Mouse (Mus musculus) MEL (cell line): Measurements from ENCODE around the gene 9630041A04Rik. TPM values are rescaled to one million over a fixed set of nuclear protein-coding genes. Genes with fewer than 3 reads are reported as not detected.

Experiments
- DNase-seq: peaks from one replicate; pipeline ENCODE4 v3.0.0; 2011; ENCODE audit warnings: low read depth, low spot score
- H3K27ac ChIP-seq: 2 replicates; pipeline ENCODE4 v1.5.1; 2012; ENCODE audit warnings: low read depth, mild to moderate bottlenecking, control low read depth, low read length, moderate library complexity; ENCODE audit not compliant: control insufficient read depth
- H3K27me3 ChIP-seq, 2 experiments: fragments of 150-350 bp in 1 of 2; sonication (generic) in 1 of 2; 2 replicates each; pipeline ENCODE4 v1.6.1; 2012; ENCODE audit warnings: low read length in 2 of 2, mild to moderate bottlenecking in 2 of 2, improper control_type of control experiment in 1 of 2, moderate library complexity in 1 of 2; ENCODE audit not compliant: insufficient read depth in 2 of 2, control insufficient read depth in 1 of 2
- H3K36me3 ChIP-seq, 2 experiments: 2 replicates each; pipeline ENCODE4 v1.6.1; 2012 to 2014; ENCODE audit warnings: low read length in 2 of 2, improper control_type of control experiment in 1 of 2, inconsistent platforms in 1 of 2, mild to moderate bottlenecking in 1 of 2; ENCODE audit not compliant: insufficient read depth in 2 of 2, control insufficient read depth in 1 of 2
- H3K4me1 ChIP-seq, 2 experiments: fragments of 150-350 bp in 1 of 2; sonication (generic) in 1 of 2; 2 replicates each; pipeline ENCODE4 v1.6.1; 2012; ENCODE audit warnings: low read length in 2 of 2, improper control_type of control experiment in 1 of 2, mild to moderate bottlenecking in 1 of 2; ENCODE audit not compliant: insufficient read depth in 2 of 2, control insufficient read depth in 1 of 2
- H3K4me3 ChIP-seq, 2 experiments: fragments of 150-350 bp in 1 of 2; sonication (generic) in 1 of 2; 2 replicates each; pipeline ENCODE4 v1.5.1; 2012; ENCODE audit warnings: low read depth in 2 of 2, low read length in 2 of 2, mild to moderate bottlenecking in 2 of 2, moderate library complexity in 2 of 2, control low read depth in 1 of 2, improper control_type of control experiment in 1 of 2; ENCODE audit not compliant: control insufficient read depth in 1 of 2, insufficient read depth in 1 of 2
- H3K79me2 ChIP-seq: 2 replicates; pipeline ENCODE4 v1.6.1; 2012; ENCODE audit warnings: mild to moderate bottlenecking, low read length, moderate library complexity; ENCODE audit not compliant: control insufficient read depth, poor library complexity, insufficient read depth
- H3K9ac ChIP-seq: 2 replicates; pipeline ENCODE4 v1.6.1; 2012; ENCODE audit warnings: low read depth, mild to moderate bottlenecking, control low read depth, low read length, moderate library complexity; ENCODE audit not compliant: control insufficient read depth, poor library complexity, severe bottlenecking
- H3K9me3 ChIP-seq: fragments of 150-350 bp; sonication (generic); replicated peaks from 2 replicates; pipeline ENCODE4 v1.6.1; 2012; ENCODE audit warnings: mild to moderate bottlenecking, low read length, improper control_type of control experiment, moderate library complexity; ENCODE audit not compliant: insufficient read depth
- BHLHE40 ChIP-seq: IDR thresholded peaks from 2 replicates; pipeline ENCODE4 v1.6.1; 2012; ENCODE audit warnings: low read depth, mild to moderate bottlenecking, inconsistent platforms, low read length, improper control_type of control experiment, borderline replicate concordance
- CHD2 ChIP-seq: IDR thresholded peaks from 2 replicates; pipeline ENCODE4 v1.6.1; 2011; ENCODE audit warnings: low read length, improper control_type of control experiment
- CTCF ChIP-seq, 3 experiments: IDR thresholded peaks in 2 of 3; conservative IDR thresholded peaks in 1 of 3; 2 replicates each; pipeline ENCODE4 v1.5.1; 2011 to 2012; ENCODE audit warnings: low read length in 3 of 3, low read depth in 2 of 3, mild to moderate bottlenecking in 2 of 3, improper control_type of control experiment in 1 of 3, inconsistent platforms in 1 of 3, mixed read lengths in 1 of 3, moderate library complexity in 1 of 3; ENCODE audit not compliant: control insufficient read depth in 1 of 3, insufficient read depth in 1 of 3, poor library complexity in 1 of 3, severe bottlenecking in 1 of 3
- ELF1 ChIP-seq: IDR thresholded peaks from 2 replicates; pipeline ENCODE4 v1.6.1; 2014; ENCODE audit warnings: low read depth, mild to moderate bottlenecking, inconsistent platforms, low read length, improper control_type of control experiment, moderate library complexity
- ETS1 ChIP-seq: IDR thresholded peaks from 2 replicates; pipeline ENCODE4 v1.6.1; 2012; ENCODE audit warnings: low read depth, mild to moderate bottlenecking, inconsistent platforms, low read length, improper control_type of control experiment, moderate library complexity
- GABPA ChIP-seq: IDR thresholded peaks from 2 replicates; pipeline ENCODE4 v1.6.1; 2012; ENCODE audit warnings: low read depth, mild to moderate bottlenecking, inconsistent platforms, low read length, improper control_type of control experiment, moderate library complexity
- GATA1 ChIP-seq: IDR thresholded peaks from 2 replicates; pipeline ENCODE4 v1.6.1; 2011; ENCODE audit warnings: low read depth, low read length, improper control_type of control experiment
- MAX ChIP-seq: IDR thresholded peaks from 2 replicates; pipeline ENCODE4 v1.6.1; 2011; ENCODE audit warnings: low read length, improper control_type of control experiment
- MYB ChIP-seq: IDR thresholded peaks from 2 replicates; pipeline ENCODE4 v1.6.1; 2011; ENCODE audit warnings: mild to moderate bottlenecking, low read depth, low read length, improper control_type of control experiment
- MYC ChIP-seq: IDR thresholded peaks from 2 replicates; pipeline ENCODE4 v1.6.1; 2011; ENCODE audit warnings: low read depth, mild to moderate bottlenecking, low read length, improper control_type of control experiment, moderate library complexity
- NELFE ChIP-seq: IDR thresholded peaks from 2 replicates; pipeline ENCODE4 v1.6.1; 2011; ENCODE audit warnings: low read depth, low read length, improper control_type of control experiment
- POLR2AphosphoS2 ChIP-seq: IDR thresholded peaks from 2 replicates; pipeline ENCODE4 v1.6.1; 2011; ENCODE audit warnings: low read length, improper control_type of control experiment
- POLR2AphosphoS5 ChIP-seq: IDR thresholded peaks from 2 replicates; pipeline ENCODE4 v1.6.1; 2012; ENCODE audit warnings: low read depth, borderline replicate concordance, mild to moderate bottlenecking, inconsistent platforms, low read length, moderate library complexity, mixed read lengths
- RCOR1 ChIP-seq: IDR thresholded peaks from 2 replicates; pipeline ENCODE4 v1.6.1; 2012; ENCODE audit warnings: low read depth, mild to moderate bottlenecking, inconsistent platforms, low read length, improper control_type of control experiment
- SMC3 ChIP-seq: IDR thresholded peaks from 2 replicates; pipeline ENCODE4 v1.6.1; 2011; ENCODE audit warnings: low read depth, low read length, improper control_type of control experiment
- TBP ChIP-seq: IDR thresholded peaks from 2 replicates; pipeline ENCODE4 v1.8.0; 2011; ENCODE audit warnings: low read depth, low read length, improper control_type of control experiment
- TCF12 ChIP-seq: IDR thresholded peaks from 2 replicates; pipeline ENCODE4 v1.6.1; 2014; ENCODE audit warnings: low read depth, mild to moderate bottlenecking, inconsistent platforms, low read length, improper control_type of control experiment, moderate library complexity
- UBTF ChIP-seq: IDR thresholded peaks from 2 replicates; pipeline ENCODE4 v1.6.1; 2012; ENCODE audit warnings: low read depth, mild to moderate bottlenecking, inconsistent platforms, low read length, improper control_type of control experiment, moderate library complexity, borderline replicate concordance; ENCODE audit not compliant: insufficient read depth
- USF2 ChIP-seq, 2 experiments: IDR thresholded peaks; 2 replicates each; pipeline ENCODE4 v1.6.1; 2011 to 2012; ENCODE audit warnings: improper control_type of control experiment in 2 of 2, low read length in 2 of 2, borderline replicate concordance in 1 of 2, inconsistent platforms in 1 of 2, low read depth in 1 of 2, mild to moderate bottlenecking in 1 of 2; ENCODE audit not compliant: insufficient read depth in 1 of 2
- ZC3H11A ChIP-seq: IDR thresholded peaks from 2 replicates; pipeline ENCODE4 v1.6.1; 2012; ENCODE audit warnings: low read depth, mild to moderate bottlenecking, inconsistent platforms, low read length, improper control_type of control experiment
- ZMIZ1 ChIP-seq: IDR thresholded peaks from 2 replicates; pipeline ENCODE4 v1.6.1; 2012; ENCODE audit warnings: low read depth, mild to moderate bottlenecking, inconsistent platforms, low read length, improper control_type of control experiment, moderate library complexity
- ZNF384 ChIP-seq: IDR thresholded peaks from 2 replicates; pipeline ENCODE4 v1.6.1; 2012; ENCODE audit warnings: low read depth, mild to moderate bottlenecking, inconsistent platforms, low read length, improper control_type of control experiment
- polyA plus RNA-seq, 2 experiments: library from polyadenylated mRNA; stranded (reverse) in 1 of 2; unstranded in 1 of 2; fragments of >175 nt in 1 of 2; fragments of >200 nt in 1 of 2; gene quantifications; 2 replicates each; pipeline versions ENCODE4 v1.2.1 to v1.2.4; 2012; ENCODE audit warnings: low replicate concordance in 2 of 2, low read depth in 1 of 2; ENCODE audit not compliant: insufficient read length in 2 of 2, insufficient read depth in 1 of 2, missing spikeins in 1 of 2
- total RNA-seq: library from RNA; depleted of rRNA; stranded (reverse); fragments of 300-350 nt; gene quantifications from 2 replicates; pipeline ENCODE4 v1.2.3, GENCODE M21; 2012

The 9630041A04Rik gene
- total and polyA plus RNA-seq, 3 experiments: not detected

GRCm38 (mm10) chr9:101933946-101934573 lies 72.4 kb downstream of the 9630041A04Rik start:
- Histone ChIP-seq H3K36me3 (no peaks in the 10 kb centered on the region), H3K79me2 (no peaks in the 10 kb centered on the region), H3K9me3 (no peaks in the 10 kb centered on the region), H3K4me1 (no peaks in the 10 kb centered on the region), H3K9ac (no peak overlapping the region), H3K27me3 (no peaks in the 10 kb centered on the region), H3K4me3 (no peak overlapping the region), H3K27ac (no peak overlapping the region)
- TF ChIP-seq ZMIZ1 (no peak), ELF1 (no peak), TBP (no peak), UBTF (no peak), MAX (no peak), BHLHE40 (no peak), NELFE (no peak), RCOR1 (no peak), ZNF384 (no peak), MYC (no peak), USF2 (IDR thresholded peaks at IDR 0.05; ENCODE audit: borderline replicate concordance in 1 of 2, insufficient read depth in 1 of 2, low read depth in 1 of 2, low read length in 2 of 2) (no peak), ZC3H11A (no peak), POLR2AphosphoS2 (no peak), TCF12 (no peak), GATA1 (no peak)
- DNase-seq: no peak

GRCm38 (mm10) chr9:101934887-101935286 lies 73.2 kb downstream of the 9630041A04Rik start:
- TF ChIP-seq CHD2 (no peak), GATA1 (no peak), GABPA (no peak), ETS1 (no peak), MYB (no peak), SMC3 (no peak), CTCF (IDR thresholded peaks at IDR 0.05 in 2 of 3, conservative IDR thresholded peaks at IDR 0.05 in 1 of 3; ENCODE audit: control insufficient read depth in 1 of 3, insufficient read depth in 1 of 3, low read depth in 2 of 3, low read length in 3 of 3, poor library complexity in 1 of 3, severe bottlenecking in 1 of 3) (no peak), POLR2AphosphoS5 (no peak)
- no peak overlapping the region for H3K27ac ChIP-seq
- H3K36me3 ChIP-seq: no peaks in the 10 kb centered on the region
- H3K79me2 ChIP-seq: no peaks in the 10 kb centered on the region
- no peak overlapping the region for H3K9ac ChIP-seq
- H3K9me3 ChIP-seq: no peaks in the 10 kb centered on the region
- no peaks in the 10 kb centered on the region for H3K4me1 ChIP-seq
- H3K27me3 ChIP-seq: no peaks in the 10 kb centered on the region
- no peak overlapping the region for H3K4me3 ChIP-seq
- DNase-seq: no peak
